Mouse (Mus musculus) neural tube, embryonic 11.5 days (tissue): ENCODE data around the gene Tmem47. TPM values are rescaled to one million over a fixed set of nuclear protein-coding genes. Genes with fewer than 3 reads are reported as not detected.

Experiments used
- ATAC-seq: fragments of 200-750 bp; cut with Nextera tagmentation; 2 replicates; pipeline ENCODE4 v1.8.0; 2017; ENCODE audit warnings: moderate number of reproducible peaks, mild to moderate bottlenecking, moderate TSS enrichment, moderate library complexity; ENCODE audit not compliant: insufficient read depth, low FRiP score, low TSS enrichment
- DNase-seq: peaks from one replicate; pipeline ENCODE4 v3.0.0-alpha.2; 2015; ENCODE audit warnings: low spot score
- H3K27ac ChIP-seq: fragments of 300-500 bp; sonication (generic); 2 replicates; pipeline ENCODE4 v1.5.1; 2014; ENCODE audit warnings: low read depth, mild to moderate bottlenecking, low read length
- H3K27me3 ChIP-seq: fragments of 300-500 bp; sonication (generic); 2 replicates; pipeline ENCODE4 v1.6.1; 2014; ENCODE audit warnings: mild to moderate bottlenecking, low read length, mixed read lengths; ENCODE audit not compliant: control insufficient read depth, insufficient read depth
- H3K36me3 ChIP-seq: fragments of 300-500 bp; sonication (generic); 2 replicates; pipeline ENCODE4 v1.6.1; 2014; ENCODE audit warnings: mild to moderate bottlenecking, low read length, moderate library complexity, mixed read lengths; ENCODE audit not compliant: control insufficient read depth, insufficient read depth
- H3K4me1 ChIP-seq: fragments of 300-500 bp; sonication (generic); 2 replicates; pipeline ENCODE4 v1.6.1; 2014; ENCODE audit warnings: low read length, mixed read lengths; ENCODE audit not compliant: control insufficient read depth, insufficient read depth
- H3K4me2 ChIP-seq: fragments of 300-500 bp; sonication (generic); 2 replicates; pipeline ENCODE4 v1.6.1; 2014; ENCODE audit warnings: low read depth, mild to moderate bottlenecking, moderate library complexity
- H3K4me3 ChIP-seq: fragments of 300-500 bp; sonication (generic); 2 replicates; pipeline ENCODE4 v1.5.1; 2014; ENCODE audit warnings: low read depth, low read length
- H3K9ac ChIP-seq: fragments of 300-500 bp; sonication (generic); 2 replicates; pipeline ENCODE4 v1.6.1; 2014; ENCODE audit warnings: mild to moderate bottlenecking, low read length
- H3K9me3 ChIP-seq: fragments of 300-500 bp; sonication (generic); 2 replicates; pipeline ENCODE4 v1.6.1; 2016; ENCODE audit warnings: low read length; ENCODE audit not compliant: control insufficient read depth
- WGBS: fragments of 180-500 bp; shearing (Covaris S2); extraction: QIAGEN DNeasy Blood & Tissue Kit; methylation state at CpG from one replicate; pipeline ENCODE4 v1.1.7; 2014; 5-methylcytosine and 5-hydroxymethylcytosine counted together
- polyA plus RNA-seq: library from polyadenylated mRNA; unstranded; fragments of >200 nt; fragmentation: Nextera tagmentation; extraction: Ambion mirVana; gene quantifications from 2 replicates; pipeline ENCODE4 v1.2.1, GENCODE M21; 2014

The Tmem47 gene
- polyA plus RNA-seq: 64.7 and 72.5 TPM in 2 replicates

- Histone ChIP-seq H3K9ac (peak within 1 kb of the TSS; percentile 68), H3K27ac (peak within 1 kb of the TSS; percentile 82), H3K4me1 (no peaks in the 10 kb centered on the region), H3K4me2 (peak within 1 kb of the TSS; percentile 45), H3K36me3 (no peaks in the 10 kb centered on the region), H3K4me3 (peak within 1 kb of the TSS; percentile 60), H3K9me3 (no peaks in the 10 kb centered on the region), H3K27me3 (no peaks in the 10 kb centered on the region)
- DNase-seq (peak; percentile 87), ATAC-seq (peak; percentile 95)
- WGBS: 9% methylated on average over 32 of the region's 39 CpGs
Measured at GRCm38 (mm10) chrX:81070210-81070803, at the start of gene Tmem47. TSS of gene Tmem47 (plus strand) at chrX:81070698.

DNA sequence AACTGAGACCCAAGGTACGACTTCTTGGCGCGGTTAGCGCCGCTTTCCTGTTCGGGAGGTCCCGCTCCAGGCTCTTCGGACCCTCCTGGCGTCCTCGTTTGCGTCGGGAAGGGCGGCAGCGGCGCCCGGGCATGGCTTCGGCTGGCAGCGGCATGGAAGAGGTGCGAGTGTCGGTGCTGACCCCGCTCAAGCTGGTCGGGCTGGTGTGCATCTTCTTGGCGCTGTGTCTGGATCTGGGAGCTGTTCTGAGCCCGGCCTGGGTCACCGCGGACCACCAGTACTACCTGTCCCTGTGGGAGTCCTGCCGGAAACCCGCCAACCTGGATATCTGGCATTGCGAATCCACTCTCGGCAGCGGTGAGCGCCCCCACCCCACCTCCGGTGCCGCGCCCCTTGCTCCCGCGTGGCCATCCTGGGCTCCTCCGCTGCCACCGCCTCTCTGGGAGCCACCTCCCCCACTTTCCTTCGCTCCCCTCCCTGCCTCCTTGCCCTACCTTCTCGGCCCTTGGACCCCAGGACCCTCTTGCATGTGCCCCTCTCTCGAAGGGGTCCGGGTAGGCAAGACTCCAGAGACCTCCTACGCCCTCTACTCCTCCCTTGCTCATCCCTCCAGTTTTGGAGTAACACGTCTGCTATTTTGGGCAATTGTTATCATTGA lies 435 bp downstream of the Tmem47 start:
- H3K36me3 ChIP-seq: no peaks in the 10 kb centered on the region
- no peak for DNase-seq
- WGBS: 10% methylated on average over 35 of the region's 45 CpGs

DNA sequence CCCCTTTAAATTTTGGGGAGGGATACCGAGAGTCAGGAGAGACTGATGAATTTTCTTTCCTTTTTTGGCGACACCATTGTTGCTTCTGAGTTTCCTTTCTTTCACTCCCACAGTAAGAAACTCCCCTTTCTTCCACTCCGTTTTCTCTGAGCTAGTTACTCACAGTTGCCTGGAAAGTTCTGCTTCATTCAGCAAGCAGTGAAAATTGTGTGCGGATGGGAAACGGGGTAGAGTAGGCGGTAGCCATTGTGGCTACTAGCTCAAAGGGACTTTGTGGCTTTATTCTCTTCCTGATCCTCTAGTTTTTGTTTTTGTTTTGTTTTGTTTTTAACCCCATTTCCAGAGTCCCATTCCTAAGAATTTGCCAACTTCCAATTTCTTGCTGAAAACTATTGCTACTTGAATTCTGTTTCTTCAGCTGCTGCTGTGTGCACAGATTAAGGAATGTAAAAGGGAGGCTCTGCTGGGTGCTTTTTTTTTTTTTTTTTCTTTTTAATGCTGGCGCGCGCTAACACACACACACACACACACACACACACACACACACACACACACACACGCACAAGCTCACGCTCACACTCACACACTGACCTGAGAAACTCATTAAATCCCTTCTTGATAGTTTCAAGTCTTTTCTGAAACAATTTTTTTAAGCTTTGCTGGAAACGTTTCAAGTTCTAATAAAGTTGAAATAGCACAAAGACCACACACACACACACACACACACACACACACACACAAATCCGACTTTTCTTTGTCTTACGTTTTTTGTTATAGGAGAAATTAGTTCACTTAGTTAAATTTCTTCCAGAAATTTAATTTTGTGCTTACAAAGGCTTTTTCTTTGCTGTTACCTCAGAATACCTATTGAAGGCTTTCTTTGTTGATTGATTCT lies 1.5 kb downstream of the Tmem47 start:
- peak overlapping the region; percentile 45 for H3K4me2 ChIP-seq
- H3K4me3 ChIP-seq: peak overlapping the region; percentile 60
- no peaks in the 10 kb centered on the region for H3K9me3 ChIP-seq
- no peaks in the 10 kb centered on the region for H3K36me3 ChIP-seq
- DNase-seq (peak; percentile 47), ATAC-seq (no peak)
- no peaks in the 10 kb centered on the region for H3K4me1 ChIP-seq
- H3K27ac ChIP-seq: peak overlapping the region; percentile 82
- peak overlapping the region; percentile 68 for H3K9ac ChIP-seq
- H3K27me3 ChIP-seq: no peaks in the 10 kb centered on the region
- WGBS: 16% methylated on average over 11 of the region's 14 CpGs

More for the DNA sequence above, 435 bp downstream of the Tmem47 start:
- Histone ChIP-seq H3K27me3 (no peaks in the 10 kb centered on the region), H3K27ac (peak overlapping the region; percentile 82), H3K9me3 (no peaks in the 10 kb centered on the region), H3K4me1 (no peaks in the 10 kb centered on the region), H3K4me2 (peak overlapping the region; percentile 45), H3K9ac (peak overlapping the region; percentile 68), H3K4me3 (peak overlapping the region; percentile 60)
- no peak; the same call in none of the 2 replicates for ATAC-seq

DNA sequence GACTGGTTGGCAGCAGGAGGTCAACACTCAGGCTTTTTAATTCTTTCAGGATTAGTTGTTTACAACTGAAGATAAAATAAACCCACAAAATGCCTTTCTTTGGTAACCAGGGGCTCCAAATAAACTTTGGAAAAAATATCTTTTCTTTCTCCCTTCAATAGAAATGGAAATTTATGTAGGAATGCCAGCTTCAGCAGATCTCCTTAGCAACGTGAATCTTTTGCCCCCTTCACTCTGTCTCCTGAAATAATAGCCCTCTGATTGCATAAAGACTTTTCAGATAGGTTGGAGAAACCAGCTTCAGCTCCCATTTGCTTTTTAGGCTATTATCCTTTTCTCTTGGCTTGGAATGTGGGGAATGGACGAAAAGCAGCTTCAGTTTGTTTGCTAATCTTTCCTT lies 2.2 kb downstream of the Tmem47 start:
- Histone ChIP-seq H3K9ac (peak overlapping the region; percentile 45; the same call in 1 of the 2 replicates), H3K36me3 (no peaks in the 10 kb centered on the region), H3K27ac (no peak overlapping the region), H3K9me3 (no peaks in the 10 kb centered on the region), H3K4me1 (no peaks in the 10 kb centered on the region), H3K4me2 (peak overlapping the region; percentile 45), H3K4me3 (peak overlapping the region; percentile 60), H3K27me3 (no peaks in the 10 kb centered on the region)
- ATAC-seq (no peak), DNase-seq (peak; percentile 12)
- 8% methylated on average over 2 of the region's 2 CpGs for WGBS

- peak overlapping the region; percentile 45 for H3K4me2 ChIP-seq
- H3K9ac ChIP-seq: no peak overlapping the region
- ATAC-seq (no peak), DNase-seq (no peak)
- no peaks in the 10 kb centered on the region for H3K4me1 ChIP-seq
- H3K27me3 ChIP-seq: no peaks in the 10 kb centered on the region
- no peaks in the 10 kb centered on the region for H3K9me3 ChIP-seq
- 40% methylated on average over 4 of the region's 4 CpGs for WGBS
- H3K27ac ChIP-seq: no peak overlapping the region
- H3K4me3 ChIP-seq: peak overlapping the region; percentile 16
- H3K36me3 ChIP-seq: no peaks in the 10 kb centered on the region
Measured at GRCm38 (mm10) chrX:81073834-81074233, 3.3 kb downstream of the Tmem47 start.

DNA sequence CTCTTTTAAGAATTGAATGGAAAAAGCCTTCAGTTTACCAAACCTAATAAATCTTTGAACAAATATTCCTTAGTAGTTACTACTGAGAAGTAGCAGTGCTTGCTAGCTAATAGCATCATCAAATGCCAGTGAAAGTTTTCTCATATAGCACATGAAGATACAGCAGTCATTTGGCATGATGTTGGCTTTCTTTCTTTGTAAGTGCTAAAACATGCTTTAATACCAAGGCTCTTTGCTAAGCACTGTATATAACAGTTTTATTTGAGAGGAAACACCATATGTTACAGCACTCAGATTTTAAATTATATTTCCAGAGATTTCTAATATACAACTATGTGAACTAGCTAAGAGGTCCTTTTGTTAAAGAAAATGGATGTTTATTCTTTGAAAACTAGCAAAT lies 8.0 kb downstream of the Tmem47 start:
- H3K9ac ChIP-seq: no peak overlapping the region
- no peaks in the 10 kb centered on the region for H3K4me1 ChIP-seq
- H3K4me3 ChIP-seq: no peak overlapping the region
- no peak for DNase-seq
- H3K4me2 ChIP-seq: no peak overlapping the region
- no peaks in the 10 kb centered on the region for H3K27me3 ChIP-seq
- H3K36me3 ChIP-seq: no peaks in the 10 kb centered on the region
- no peak overlapping the region for H3K27ac ChIP-seq
- no peaks in the 10 kb centered on the region for H3K9me3 ChIP-seq
- no peak for ATAC-seq

DNA sequence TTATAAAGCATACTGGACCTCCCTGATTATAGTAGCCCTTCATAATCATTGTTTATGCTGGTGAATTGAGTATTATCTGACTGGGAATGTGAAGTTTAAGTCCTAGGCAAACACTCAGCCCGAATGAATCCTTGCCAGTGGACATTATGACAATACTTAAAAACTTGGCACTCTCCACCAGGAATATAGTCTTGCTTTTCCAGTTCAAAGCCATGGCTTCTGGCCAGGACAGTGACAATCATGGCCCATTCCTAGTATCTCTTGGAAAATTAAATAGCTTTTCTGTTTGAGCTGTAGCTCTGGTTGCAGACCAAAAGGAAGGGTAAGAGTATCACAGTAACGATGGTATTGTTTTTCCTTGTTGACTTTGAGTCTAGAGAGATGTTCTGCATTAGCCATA lies 10.5 kb downstream of the Tmem47 start:
- ATAC-seq: no peak
- 79% methylated on average over 2 of the region's 2 CpGs for WGBS
- no peak for DNase-seq
- no peaks in the 10 kb centered on the region for H3K9me3 ChIP-seq
- H3K4me3 ChIP-seq: no peak overlapping the region
- no peaks in the 10 kb centered on the region for H3K36me3 ChIP-seq
- no peak overlapping the region for H3K9ac ChIP-seq
- no peak overlapping the region for H3K4me2 ChIP-seq
- H3K27ac ChIP-seq: no peak overlapping the region
- H3K27me3 ChIP-seq: no peaks in the 10 kb centered on the region
- no peaks in the 10 kb centered on the region for H3K4me1 ChIP-seq

- no peaks in the 10 kb centered on the region for H3K4me1 ChIP-seq
- DNase-seq: peak; percentile 38
- no peak for ATAC-seq
- H3K4me2 ChIP-seq: no peak overlapping the region
- H3K27ac ChIP-seq: no peak overlapping the region
- WGBS: 55% methylated on average over 2 of the region's 2 CpGs
- no peak overlapping the region for H3K9ac ChIP-seq
- no peaks in the 10 kb centered on the region for H3K9me3 ChIP-seq
- H3K27me3 ChIP-seq: no peaks in the 10 kb centered on the region
- no peaks in the 10 kb centered on the region for H3K36me3 ChIP-seq
- H3K4me3 ChIP-seq: no peak overlapping the region
Measured at GRCm38 (mm10) chrX:81085025-81085752, 14.7 kb downstream of the Tmem47 start.
